Mouse (Mus musculus) ES-E14 (cell line): ENCODE measurements around the gene Ces1e. TPM values are rescaled to one million over a fixed set of nuclear protein-coding genes. Genes with fewer than 3 reads are reported as not detected.

Experiments used
- DNase-seq: peaks from one replicate; pipeline ENCODE4 v3.0.0-alpha.2; 2013; ENCODE audit warnings: low read depth, low spot score
- H3K27ac ChIP-seq: 2 replicates; pipeline ENCODE4 v1.5.1; 2012; ENCODE audit warnings: low read depth, mild to moderate bottlenecking, low read length, moderate library complexity, mixed read lengths; ENCODE audit not compliant: poor library complexity, insufficient read depth, severe bottlenecking
- H3K36me3 ChIP-seq: 2 replicates; pipeline ENCODE4 v1.6.1; 2012; ENCODE audit warnings: mild to moderate bottlenecking, low read length, moderate library complexity, mixed read lengths; ENCODE audit not compliant: control insufficient read depth, poor library complexity, insufficient read depth, severe bottlenecking
- H3K4me1 ChIP-seq, 2 experiments: fragments of 150-350 bp in 1 of 2; sonication (generic) in 1 of 2; 2 replicates each; pipeline ENCODE4 v1.6.1; 2012; ENCODE audit warnings: low read length in 2 of 2, mild to moderate bottlenecking in 1 of 2, mixed read lengths in 1 of 2; ENCODE audit not compliant: control insufficient read depth in 2 of 2, insufficient read depth in 2 of 2, poor library complexity in 1 of 2
- H3K4me3 ChIP-seq, 2 experiments: fragments of 150-350 bp in 1 of 2; sonication (generic) in 1 of 2; 2 replicates each; pipeline ENCODE4 v1.5.1; 2012; ENCODE audit warnings: low read length in 2 of 2, low read depth in 1 of 2, mild to moderate bottlenecking in 1 of 2, mixed read lengths in 1 of 2; ENCODE audit not compliant: insufficient read depth in 1 of 2, poor library complexity in 1 of 2, severe bottlenecking in 1 of 2
- H3K9ac ChIP-seq: 2 replicates; pipeline ENCODE4 v1.6.1; 2012; ENCODE audit warnings: low read depth, mild to moderate bottlenecking, low read length, mixed read lengths; ENCODE audit not compliant: poor library complexity, insufficient read depth, severe bottlenecking
- H3K9me3 ChIP-seq: fragments of 150-350 bp; sonication (generic); 2 replicates; pipeline ENCODE4 v1.6.1; 2012; ENCODE audit warnings: low read depth, mild to moderate bottlenecking, low read length; ENCODE audit not compliant: control insufficient read depth, insufficient read depth
- CHD2 ChIP-seq: IDR thresholded peaks from 2 replicates; pipeline ENCODE4 v1.6.1; 2014; ENCODE audit warnings: mild to moderate bottlenecking, low read depth, low read length, inconsistent platforms
- HCFC1 ChIP-seq: IDR thresholded peaks from 2 replicates; pipeline ENCODE4 v1.6.1; 2012; ENCODE audit warnings: low read length, inconsistent platforms, borderline replicate concordance; ENCODE audit not compliant: insufficient read depth
- MAFK ChIP-seq: IDR thresholded peaks from 2 replicates; pipeline ENCODE4 v1.6.1; 2014; ENCODE audit warnings: mild to moderate bottlenecking, low read depth, low read length, inconsistent platforms; ENCODE audit not compliant: insufficient read depth
- ZC3H11A ChIP-seq: IDR thresholded peaks from 2 replicates; pipeline ENCODE4 v1.6.1; 2012; ENCODE audit warnings: low read depth, mild to moderate bottlenecking, inconsistent platforms, low read length, borderline replicate concordance
- ZNF384 ChIP-seq: IDR thresholded peaks from 2 replicates; pipeline ENCODE4 v1.6.1; 2012; ENCODE audit warnings: low read depth, low read length, inconsistent platforms
- in situ Hi-C, 2 experiments: fragments of 600-800 bp; cut with MboI; formaldehyde crosslinking; loops; one replicate each; pipeline ENCODE4 v1.15.1; 2025; ENCODE audit warnings: low sequenced_read_pairs in 2 of 2, inconsistent platforms in 1 of 2; ENCODE audit not compliant: unreplicated experiment in 2 of 2
- total RNA-seq: library from RNA; depleted of rRNA; stranded (reverse); fragments of 300-350 nt; gene quantifications from 2 replicates; pipeline ENCODE4 v1.2.3, GENCODE M21; 2012

The Ces1e gene
- total RNA-seq, 1 experiment, result not detected

- Histone ChIP-seq H3K9ac (no peak overlapping the region), H3K4me1 (no peaks in the 10 kb centered on the region), H3K36me3 (no peaks in the 10 kb centered on the region), H3K4me3 (no peak overlapping the region), H3K27ac (no peak overlapping the region), H3K9me3 (no peaks in the 10 kb centered on the region)
- TF ChIP-seq MAFK (no peak), CHD2 (no peak), ZNF384 (no peak), ZC3H11A (no peak), HCFC1 (no peak)
- in situ Hi-C loops, result no loop called here
- no peak for DNase-seq
Observed at GRCm38 (mm10) chr8:93196436-93196835, 33.0 kb downstream of the Ces1e start.

GRCm38 (mm10) chr8:93180581-93181129 lies 48.8 kb downstream of the Ces1e start:
- H3K36me3 ChIP-seq, result no peaks in the 10 kb centered on the region
- in situ Hi-C loops, result no loop called here
- no peak overlapping the region for H3K4me3 ChIP-seq
- H3K4me1 ChIP-seq, result peaks cover 6% of the 10 kb centered on the region in 2 experiments; a peak in 2 of 4 replicates
- H3K27ac ChIP-seq, result no peak overlapping the region
- TF ChIP-seq HCFC1 (no peak), CHD2 (no peak), MAFK (no peak), ZC3H11A (no peak), ZNF384 (no peak)
- H3K9ac ChIP-seq, result no peak overlapping the region
- DNase-seq, result no peak
- no peaks in the 10 kb centered on the region for H3K9me3 ChIP-seq

- in situ Hi-C loops, result no loop called here
- Histone ChIP-seq H3K4me3 (no peak overlapping the region), H3K9me3 (no peaks in the 10 kb centered on the region), H3K4me1 (peaks cover 6% of the 10 kb centered on the region in 2 experiments; a peak in 2 of 4 replicates), H3K36me3 (no peaks in the 10 kb centered on the region), H3K27ac (no peak overlapping the region), H3K9ac (no peak overlapping the region)
- no peak for TF ChIP-seq ZNF384
- TF ChIP-seq HCFC1, result no peak
- no peak for TF ChIP-seq MAFK
- TF ChIP-seq ZC3H11A, result no peak
- TF ChIP-seq CHD2, result no peak
- peak; percentile 8 for DNase-seq
Observed at GRCm38 (mm10) chr8:93176593-93176992, 52.8 kb downstream of the Ces1e start.

GRCm38 (mm10) chr8:93174554-93174953 lies 54.9 kb downstream of the Ces1e start:
- Histone ChIP-seq H3K4me1 (peaks cover 6% of the 10 kb centered on the region in 2 experiments; a peak in 2 of 4 replicates), H3K27ac (no peak overlapping the region), H3K4me3 (no peak overlapping the region), H3K9ac (no peak overlapping the region), H3K9me3 (no peaks in the 10 kb centered on the region), H3K36me3 (no peaks in the 10 kb centered on the region)
- no peak for DNase-seq
- in situ Hi-C loops, result no loop called here
- TF ChIP-seq MAFK (no peak), HCFC1 (no peak), CHD2 (no peak), ZNF384 (no peak), ZC3H11A (no peak)
